Mouse (Mus musculus) lung, embryonic 14.5 days (tissue): ENCODE data around the gene Rita1. TPM values are rescaled to one million over a fixed set of nuclear protein-coding genes. Genes with fewer than 3 reads are reported as not detected.
A peak's percentile ranks its signal among the peaks of the same experiment; 100 is the strongest.

ENCODE experiments used
- ATAC-seq: fragments of 200-750 bp; cut with Nextera tagmentation; 2 replicates; pipeline ENCODE4 v1.8.0; 2017; ENCODE audit warnings: mild to moderate bottlenecking, moderate TSS enrichment, moderate library complexity; ENCODE audit not compliant: insufficient read depth
- DNase-seq: peaks from one replicate; pipeline ENCODE4 v3.0.0-alpha.2; 2015
- H3K27ac ChIP-seq: fragments of 300-500 bp; sonication (generic); 2 replicates; pipeline ENCODE4 v1.5.1; 2014; ENCODE audit warnings: low read depth, mild to moderate bottlenecking, moderate library complexity
- H3K27me3 ChIP-seq: fragments of 300-500 bp; sonication (generic); 2 replicates; pipeline ENCODE4 v1.6.1; 2014; ENCODE audit warnings: low read length, control low read depth; ENCODE audit not compliant: insufficient read depth
- H3K36me3 ChIP-seq: fragments of 300-500 bp; sonication (generic); 2 replicates; pipeline ENCODE4 v1.6.1; 2014; ENCODE audit warnings: control low read depth; ENCODE audit not compliant: insufficient read depth
- H3K4me1 ChIP-seq: fragments of 300-500 bp; sonication (generic); 2 replicates; pipeline ENCODE4 v1.6.1; 2014; ENCODE audit warnings: antibody characterized with exemption, control low read depth; ENCODE audit not compliant: insufficient read depth
- H3K4me2 ChIP-seq: fragments of 300-500 bp; sonication (generic); 2 replicates; pipeline ENCODE4 v1.6.1; 2014; ENCODE audit warnings: mild to moderate bottlenecking
- H3K4me3 ChIP-seq: fragments of 300-500 bp; sonication (generic); 2 replicates; pipeline ENCODE4 v1.5.1; 2014; ENCODE audit warnings: low read depth, low read length
- H3K9ac ChIP-seq: fragments of 300-500 bp; sonication (generic); 2 replicates; pipeline ENCODE4 v1.6.1; 2014
- H3K9me3 ChIP-seq: fragments of 300-500 bp; sonication (generic); 2 replicates; pipeline ENCODE4 v1.6.1; 2016; ENCODE audit warnings: low read depth, low read length, control low read depth
- CTCF ChIP-seq: IDR thresholded peaks from 2 replicates; pipeline ENCODE4 v1.5.1; 2016; ENCODE audit warnings: antibody characterized with exemption, low read depth
- WGBS: fragments of 180-500 bp; shearing (Covaris S2); extraction: QIAGEN DNeasy Blood & Tissue Kit; methylation state at CpG from one replicate; pipeline ENCODE4 v1.1.7; 2014; 5-methylcytosine and 5-hydroxymethylcytosine counted together
- polyA plus RNA-seq: library from polyadenylated mRNA; unstranded; fragments of >200 nt; fragmentation: Nextera tagmentation; extraction: Ambion mirVana; gene quantifications from 2 replicates; pipeline ENCODE4 v1.2.1, GENCODE M21; 2014

The Rita1 gene
- polyA plus RNA-seq, 1 experiment from 2014 or later, result 9.5 TPM

DNA sequence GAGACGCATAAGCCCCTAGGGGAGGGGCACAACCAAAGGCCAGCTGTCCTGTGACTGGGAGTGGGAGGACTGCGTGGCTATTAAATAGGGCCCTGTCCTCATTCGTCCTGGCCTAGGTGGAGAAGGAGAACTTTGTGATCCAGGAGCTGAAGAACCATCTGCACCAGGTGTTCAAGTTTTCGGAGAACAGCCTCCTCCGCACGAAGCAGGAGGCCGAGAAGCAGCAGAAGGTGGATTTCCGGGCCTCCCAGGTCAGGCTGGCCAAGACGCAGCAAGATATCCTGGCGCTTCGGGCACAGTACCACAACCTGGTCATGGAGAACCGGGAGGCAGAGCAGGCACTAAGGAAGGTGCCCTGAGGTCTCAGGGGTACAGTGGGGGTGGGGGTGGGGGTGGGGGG, 10.2 kb downstream of the Rita1 start:
- WGBS, result 87% methylated on average over 12 of the region's 12 CpGs
- no peak for ATAC-seq

DNA sequence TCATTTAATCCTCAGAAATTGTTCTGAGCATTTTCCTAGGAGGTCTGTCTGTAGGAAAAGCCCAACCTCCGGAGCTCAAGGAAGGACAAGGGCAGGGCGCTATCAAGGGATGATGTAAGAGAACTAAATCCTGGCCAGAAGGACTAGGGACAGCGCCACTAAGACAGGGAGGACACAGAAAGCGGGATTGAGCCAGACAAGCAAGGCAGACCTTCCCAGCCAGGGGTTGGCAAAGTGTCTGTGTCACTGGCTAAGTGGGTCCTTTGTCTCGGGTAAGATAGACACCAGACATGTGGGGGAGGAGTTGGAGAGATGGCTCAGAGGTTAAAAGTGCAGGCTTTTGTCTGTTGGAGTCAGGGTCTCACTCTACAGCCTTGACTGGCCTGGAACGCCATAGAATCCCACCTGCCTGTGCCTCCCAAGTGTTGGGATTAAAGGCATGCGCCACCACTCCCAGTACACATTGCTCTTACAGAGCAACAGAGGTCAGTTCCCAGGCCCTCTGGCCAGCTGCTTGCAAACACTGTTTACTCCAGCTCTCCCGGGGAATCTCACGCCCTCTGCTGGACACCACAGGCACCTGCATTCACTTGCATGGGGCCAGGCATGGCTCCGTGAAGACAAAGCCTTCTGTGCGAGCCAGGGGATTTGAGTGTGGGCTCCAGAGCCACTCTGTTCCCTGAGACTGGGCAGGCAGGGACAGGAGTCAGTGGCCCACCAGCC, 11.3 kb downstream of the Rita1 start:
- ATAC-seq (no peak), DNase-seq (peak; percentile 50)
- H3K4me3 ChIP-seq, result no peak overlapping the region
- no peaks in the 10 kb centered on the region for H3K4me1 ChIP-seq
- H3K9me3 ChIP-seq, result no peaks in the 10 kb centered on the region
- no peaks in the 10 kb centered on the region for H3K27me3 ChIP-seq
- H3K36me3 ChIP-seq, result no peaks in the 10 kb centered on the region
- peak; percentile 73 for TF ChIP-seq CTCF
- no peak overlapping the region for H3K4me2 ChIP-seq
- H3K27ac ChIP-seq, result no peak overlapping the region
- WGBS, result 45% methylated on average over 11 of the region's 11 CpGs
- no peak overlapping the region for H3K9ac ChIP-seq

More for the DNA sequence above, 10.2 kb downstream of the Rita1 start:
- no peak overlapping the region for H3K4me2 ChIP-seq
- TF ChIP-seq CTCF, result no peak
- no peak overlapping the region for H3K9ac ChIP-seq
- no peak overlapping the region for H3K27ac ChIP-seq
- no peak overlapping the region for H3K4me3 ChIP-seq
- DNase-seq, result no peak
- no peaks in the 10 kb centered on the region for H3K9me3 ChIP-seq
- H3K36me3 ChIP-seq, result no peaks in the 10 kb centered on the region
- no peaks in the 10 kb centered on the region for H3K27me3 ChIP-seq
- no peaks in the 10 kb centered on the region for H3K4me1 ChIP-seq

DNA sequence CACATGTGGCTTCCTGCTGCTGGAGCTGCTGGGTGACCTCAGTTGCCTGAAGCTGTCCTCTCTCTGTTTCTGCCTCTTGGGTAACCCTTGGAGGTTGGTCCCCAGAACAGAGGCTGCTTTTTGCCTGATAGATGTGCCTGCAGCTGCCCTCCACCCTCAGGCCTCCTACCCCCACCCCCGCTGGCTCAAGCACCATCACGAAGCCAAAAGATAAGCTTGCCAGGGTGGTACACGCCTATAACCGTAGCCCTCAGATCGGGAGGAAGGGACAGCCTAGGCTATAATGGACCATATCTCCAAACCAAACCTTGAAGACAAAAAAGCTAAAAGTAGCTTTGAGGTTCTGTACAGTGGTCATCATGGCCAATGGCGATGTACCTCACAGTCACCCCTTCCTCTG, 12.8 kb downstream of the Rita1 start:
- ATAC-seq, result peak; percentile 40; the same call in 1 of the 2 replicates
- no peak for TF ChIP-seq CTCF
- Histone ChIP-seq H3K4me3 (no peak overlapping the region), H3K36me3 (no peaks in the 10 kb centered on the region), H3K4me1 (no peaks in the 10 kb centered on the region), H3K9ac (no peak overlapping the region), H3K4me2 (no peak overlapping the region), H3K27ac (no peak overlapping the region), H3K27me3 (no peaks in the 10 kb centered on the region), H3K9me3 (no peaks in the 10 kb centered on the region)
- 71% methylated on average over 6 of the region's 6 CpGs for WGBS
- no peak for DNase-seq

DNA sequence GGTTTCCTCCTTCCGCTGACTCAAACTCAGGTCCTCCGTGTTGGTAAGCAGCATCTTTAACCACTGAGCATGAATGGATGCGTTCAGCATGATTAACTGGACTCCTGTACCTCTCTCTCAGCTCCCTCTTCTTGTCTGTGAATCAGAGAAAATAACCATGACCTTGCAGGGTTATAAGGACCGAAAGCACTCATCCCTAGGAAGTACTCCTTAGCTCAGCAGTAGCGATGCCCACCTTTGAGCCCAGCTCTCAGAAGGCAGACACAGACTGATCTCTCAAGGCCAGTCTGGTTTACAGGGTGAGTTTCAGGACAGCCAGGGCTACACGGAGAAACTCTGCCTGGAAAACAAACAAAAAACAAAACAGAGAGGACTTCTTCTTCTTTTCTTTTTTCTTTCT, 17.9 kb downstream of the Rita1 start:
- Histone ChIP-seq H3K4me3 (no peak overlapping the region), H3K9ac (no peak overlapping the region), H3K4me2 (no peak overlapping the region), H3K27ac (no peak overlapping the region), H3K27me3 (no peaks in the 10 kb centered on the region), H3K4me1 (no peaks in the 10 kb centered on the region), H3K36me3 (no peaks in the 10 kb centered on the region), H3K9me3 (no peaks in the 10 kb centered on the region)
- no peak for DNase-seq
- WGBS, result 82% methylated on average over 6 of the region's 6 CpGs
- no peak for ATAC-seq
- TF ChIP-seq CTCF, result no peak

DNA sequence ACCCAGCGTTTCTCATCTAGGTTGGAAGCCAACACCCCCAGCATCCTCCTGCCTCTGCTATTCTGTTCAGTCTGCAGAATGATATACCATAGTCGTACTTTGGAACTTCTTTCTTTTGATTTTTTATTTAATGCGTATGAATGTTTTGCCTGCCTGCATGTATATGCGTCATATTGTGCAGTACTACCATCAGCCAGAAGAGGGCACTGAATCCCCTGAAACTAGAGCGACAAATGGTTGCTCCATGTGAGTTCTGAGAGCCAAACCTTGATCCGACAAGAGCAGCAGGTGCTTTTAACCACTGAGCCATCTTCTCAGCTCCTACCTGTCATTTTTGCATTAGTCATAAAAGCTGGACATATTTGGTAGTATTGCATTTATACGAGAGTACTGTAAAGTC, 20.2 kb downstream of the Rita1 start:
- Histone ChIP-seq H3K9ac (no peak overlapping the region), H3K27me3 (no peaks in the 10 kb centered on the region), H3K4me2 (no peak overlapping the region), H3K4me1 (peaks cover 8% of the 10 kb centered on the region; the same call in 1 of the 2 replicates), H3K9me3 (no peaks in the 10 kb centered on the region), H3K27ac (no peak overlapping the region), H3K36me3 (no peaks in the 10 kb centered on the region), H3K4me3 (no peak overlapping the region)
- WGBS, result 60% methylated on average over 7 of the region's 7 CpGs
- DNase-seq (peak; percentile 40), ATAC-seq (no peak)
- TF ChIP-seq CTCF, result peak; percentile 57

DNA sequence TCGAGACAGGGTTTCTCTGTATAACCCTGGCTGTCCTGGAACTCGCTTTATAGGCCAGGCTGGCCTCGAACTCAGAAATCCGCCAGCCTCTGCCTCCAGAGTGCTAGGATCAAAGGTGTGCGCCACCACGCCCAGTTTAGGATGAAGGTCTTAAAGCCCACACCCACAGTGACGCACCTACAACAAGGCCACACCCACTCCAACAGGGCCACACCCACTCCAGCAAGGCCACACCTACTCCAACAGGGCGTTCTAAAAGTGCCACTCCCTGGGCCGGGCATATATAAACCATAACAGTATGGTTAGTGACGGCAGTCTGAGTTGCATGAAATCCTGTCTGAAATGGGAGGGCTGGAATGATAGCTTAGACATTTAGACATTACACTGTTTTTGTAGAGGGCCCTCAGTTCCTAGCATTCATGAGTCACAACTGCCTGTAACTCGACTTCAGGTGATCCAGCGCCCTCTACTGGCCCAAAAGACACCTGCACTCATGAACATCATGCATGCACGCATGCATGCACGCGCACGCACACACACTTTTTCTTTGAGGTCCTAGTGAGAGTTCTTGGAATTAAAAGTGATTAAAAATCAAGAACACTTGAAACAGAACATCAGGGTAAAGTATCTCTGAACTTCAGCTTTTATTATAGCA, 21.9 kb downstream of the Rita1 start:
- peak; percentile 61 for DNase-seq
- peak; percentile 65 for TF ChIP-seq CTCF
- no peaks in the 10 kb centered on the region for H3K9me3 ChIP-seq
- no peak overlapping the region for H3K4me3 ChIP-seq
- no peak for ATAC-seq
- no peak overlapping the region for H3K4me2 ChIP-seq
- 69% methylated on average over 16 of the region's 16 CpGs for WGBS
- H3K27me3 ChIP-seq, result no peaks in the 10 kb centered on the region
- H3K27ac ChIP-seq, result no peak overlapping the region
- H3K4me1 ChIP-seq, result peaks cover 12% of the 10 kb centered on the region
- H3K9ac ChIP-seq, result no peak overlapping the region
- no peaks in the 10 kb centered on the region for H3K36me3 ChIP-seq

DNA sequence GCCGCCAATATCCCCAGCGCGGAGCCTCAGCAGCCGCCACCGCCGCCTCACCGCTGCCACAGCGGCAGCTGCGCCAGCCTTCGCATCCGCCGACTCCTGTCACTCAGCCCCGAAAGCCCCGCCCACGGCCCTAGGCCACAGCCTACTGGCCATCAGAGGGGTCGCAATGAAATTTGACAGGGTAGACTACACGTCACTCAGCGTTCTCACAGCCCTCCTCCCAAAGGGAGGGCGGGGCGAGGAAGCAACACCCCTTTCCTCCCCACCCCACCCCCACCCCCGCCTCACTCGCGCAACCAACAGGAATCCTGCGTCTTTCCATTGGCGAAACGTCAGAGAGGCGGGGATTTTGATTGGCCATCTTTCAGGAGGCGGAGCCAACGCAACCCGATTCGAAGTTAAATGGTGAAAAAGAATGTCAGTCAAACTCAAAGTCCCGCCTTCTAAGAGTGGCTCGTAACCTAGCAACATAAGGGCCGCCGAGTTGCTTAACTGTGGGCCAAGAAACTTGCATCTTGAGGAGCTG, 23.8 kb downstream of the Rita1 start, which contains the start of the genes Tpcn1 and Iqcd:
TSS of gene Tpcn1 (minus strand) at position 105 of the 526 bp plus-strand sequence.
TSS of gene Iqcd (plus strand) at position 448 of the 526 bp plus-strand sequence.
- Histone ChIP-seq H3K4me1 (peaks cover 12% of the 10 kb centered on the region), H3K9me3 (no peaks in the 10 kb centered on the region), H3K27ac (peak within 1 kb of the TSS; percentile 66), H3K36me3 (peaks cover 14% of the 10 kb centered on the region), H3K27me3 (no peaks in the 10 kb centered on the region), H3K4me2 (peak within 1 kb of the TSS; percentile 97), H3K4me3 (peak within 1 kb of the TSS; percentile 89), H3K9ac (peak within 1 kb of the TSS; percentile 78)
- DNase-seq (peak; percentile 100), ATAC-seq (peak; percentile 98)
- under 1% methylated on average over 35 of the region's 35 CpGs for WGBS
- peak; percentile 36; the same call in 1 of the 2 replicates for TF ChIP-seq CTCF
